Mouse (Mus musculus): ENCODE results near the gene Abcc4. TPM values are rescaled to one million over a fixed set of nuclear protein-coding genes. Genes with fewer than 3 reads are reported as not detected.

The Abcc4 gene
- 0.77 and 1.1 TPM in 2 replicates for polyA plus RNA-seq (2012; rRNA removed; ENCODE audit: low replicate concordance)

DNA sequence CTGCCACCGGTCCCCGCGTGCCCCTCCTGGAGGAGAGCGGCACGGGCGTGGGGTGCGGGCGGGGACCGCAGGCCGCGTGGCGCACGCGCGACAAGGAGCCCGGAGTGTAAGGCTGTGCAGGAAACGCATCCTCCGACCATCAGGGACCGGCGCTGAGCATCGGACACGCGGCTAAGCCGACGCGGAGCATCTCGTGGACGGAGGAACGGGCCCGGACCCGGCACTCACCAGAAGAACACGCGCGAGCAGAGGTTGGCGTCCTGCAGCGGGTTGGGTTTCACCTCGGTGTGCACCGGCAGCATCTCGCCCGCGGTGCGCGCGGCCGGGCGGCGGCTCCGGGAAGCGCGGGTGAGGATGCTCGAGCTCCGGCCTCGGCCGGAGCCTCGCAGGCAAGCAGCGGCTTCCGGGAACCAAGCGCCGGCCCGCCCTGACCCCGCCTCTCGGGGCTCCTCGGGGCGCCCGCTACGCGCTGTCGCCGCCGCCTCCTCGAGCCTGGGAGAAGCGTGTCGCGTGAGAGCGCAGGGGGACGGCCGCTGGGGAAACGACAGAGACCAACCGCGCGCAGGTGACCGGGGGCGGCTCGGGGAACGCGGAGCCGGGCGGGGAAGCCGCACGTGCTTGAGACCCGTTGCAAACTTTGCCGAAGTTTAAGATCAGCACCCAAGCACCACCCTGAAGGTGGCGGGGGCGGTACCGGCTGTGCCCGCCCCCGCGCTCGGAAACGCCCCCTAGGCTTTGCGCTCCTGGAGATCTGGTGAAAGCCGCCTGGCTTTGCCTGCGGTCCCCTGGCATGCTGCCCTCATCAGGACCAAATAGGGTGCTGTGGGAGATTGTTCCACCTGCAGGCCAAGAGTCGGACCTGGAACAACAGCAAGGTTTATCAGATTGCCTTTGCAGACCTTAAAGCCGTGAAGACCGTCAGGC is at the start of gene Abcc4:
Gene Abcc4, minus strand, starts transcription at position 412 of the 924 bp plus-strand sequence.

Other genes with a start within 250 kb of the Abcc4 start
- gene Cldn10, start 81.7 kb upstream of the Abcc4 start, polyA plus RNA-seq (2012; rRNA removed; ENCODE audit: low replicate concordance): 0.19 and 0.23 TPM in 2 replicates
- gene Dzip1, start 219.2 kb upstream of the Abcc4 start, polyA plus RNA-seq (2012; rRNA removed; ENCODE audit: low replicate concordance): 0.81 and 2.6 TPM in 2 replicates
- gene Dnajc3, start 231.8 kb upstream of the Abcc4 start, polyA plus RNA-seq (2012; rRNA removed; ENCODE audit: low replicate concordance): 6.4 TPM in 2 replicates

Measured in duodenum, adult 2 months (tissue).